Mouse (Mus musculus): ENCODE data around the gene Ddost.

DNA sequence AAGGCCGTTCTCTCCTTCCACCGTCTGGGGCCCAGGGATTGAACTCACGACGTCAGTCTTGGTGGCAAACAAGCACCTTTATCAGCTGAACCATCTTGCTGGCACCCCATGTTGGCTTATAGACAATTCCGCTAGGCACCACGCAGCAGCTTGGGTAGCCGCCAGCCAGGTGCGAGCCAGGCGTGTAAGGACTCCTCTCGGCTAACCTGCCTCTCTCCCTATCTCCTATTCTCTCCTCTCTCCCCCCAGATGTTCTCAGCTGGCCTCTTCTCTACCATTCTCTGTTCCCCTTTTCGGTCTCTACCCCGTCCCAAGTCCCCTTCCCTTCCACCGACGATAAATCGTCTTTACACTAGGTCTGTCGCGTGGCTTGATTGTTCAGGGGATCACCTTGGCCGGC lies 788 bp upstream of the Ddost start:
- TF ChIP-seq CTCF (conservative IDR thresholded peaks at IDR 0.05; ENCODE audit: low read length) (no peak), POU5F1 (IDR thresholded peaks at IDR 0.05; ENCODE audit: borderline replicate concordance, low read length) (no peak), NANOG (IDR thresholded peaks at IDR 0.05; ENCODE audit: borderline replicate concordance, low read length) (no peak)

Data from E14TG2a.4 (cell line).